Mouse (Mus musculus) kidney, adult 8-10 months (tissue): ENCODE data around the gene Hist1h3e.
A peak's percentile ranks its signal among the peaks of the same experiment; 100 is the strongest.

Experiments used
- DNase-seq, 2 experiments: peaks; one replicate each; pipeline ENCODE4 v3.0.0; 2022

The Hist1h3e gene

DNA sequence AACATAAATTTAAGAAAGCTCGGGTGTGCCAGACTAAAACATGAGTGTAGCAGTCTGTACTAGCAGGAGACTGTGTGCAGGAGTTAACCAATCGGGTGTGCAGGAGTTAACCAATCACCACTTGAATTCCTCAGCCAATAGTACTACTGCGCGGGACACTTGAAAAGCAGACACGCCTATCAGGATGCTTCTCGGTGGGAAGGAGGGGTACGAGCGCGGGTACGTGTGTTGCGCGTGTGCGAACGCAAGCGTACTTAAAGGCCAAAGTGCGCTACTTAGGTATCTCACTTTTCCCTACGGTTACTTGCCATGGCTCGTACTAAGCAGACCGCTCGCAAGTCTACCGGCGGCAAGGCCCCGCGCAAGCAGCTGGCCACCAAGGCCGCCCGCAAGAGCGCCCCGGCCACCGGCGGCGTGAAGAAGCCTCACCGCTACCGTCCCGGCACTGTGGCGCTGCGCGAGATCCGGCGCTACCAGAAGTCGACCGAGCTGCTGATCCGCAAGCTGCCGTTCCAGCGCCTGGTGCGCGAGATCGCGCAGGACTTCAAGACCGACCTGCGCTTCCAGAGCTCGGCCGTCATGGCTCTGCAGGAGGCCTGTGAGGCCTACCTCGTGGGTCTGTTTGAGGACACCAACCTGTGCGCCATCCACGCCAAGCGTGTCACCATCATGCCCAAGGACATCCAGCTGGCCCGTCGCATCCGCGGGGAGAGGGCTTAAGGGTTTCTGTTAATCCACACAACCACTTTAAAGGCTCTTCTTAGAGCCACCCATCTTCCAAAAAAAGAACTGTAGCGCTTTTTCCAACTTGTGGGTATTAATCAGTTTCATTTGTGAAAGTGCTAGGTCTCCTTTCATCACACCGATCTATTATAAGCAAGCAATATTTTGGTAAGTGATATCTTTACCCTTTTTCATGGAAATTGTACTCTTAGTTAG, 26.8 kb downstream of the Hist1h3e start, which contains the start of gene Hist1h3g:
Gene Hist1h3g (plus strand): TSS at position 286 of the 939 bp plus-strand sequence.
- peak; percentile 81 for DNase-seq

DNA sequence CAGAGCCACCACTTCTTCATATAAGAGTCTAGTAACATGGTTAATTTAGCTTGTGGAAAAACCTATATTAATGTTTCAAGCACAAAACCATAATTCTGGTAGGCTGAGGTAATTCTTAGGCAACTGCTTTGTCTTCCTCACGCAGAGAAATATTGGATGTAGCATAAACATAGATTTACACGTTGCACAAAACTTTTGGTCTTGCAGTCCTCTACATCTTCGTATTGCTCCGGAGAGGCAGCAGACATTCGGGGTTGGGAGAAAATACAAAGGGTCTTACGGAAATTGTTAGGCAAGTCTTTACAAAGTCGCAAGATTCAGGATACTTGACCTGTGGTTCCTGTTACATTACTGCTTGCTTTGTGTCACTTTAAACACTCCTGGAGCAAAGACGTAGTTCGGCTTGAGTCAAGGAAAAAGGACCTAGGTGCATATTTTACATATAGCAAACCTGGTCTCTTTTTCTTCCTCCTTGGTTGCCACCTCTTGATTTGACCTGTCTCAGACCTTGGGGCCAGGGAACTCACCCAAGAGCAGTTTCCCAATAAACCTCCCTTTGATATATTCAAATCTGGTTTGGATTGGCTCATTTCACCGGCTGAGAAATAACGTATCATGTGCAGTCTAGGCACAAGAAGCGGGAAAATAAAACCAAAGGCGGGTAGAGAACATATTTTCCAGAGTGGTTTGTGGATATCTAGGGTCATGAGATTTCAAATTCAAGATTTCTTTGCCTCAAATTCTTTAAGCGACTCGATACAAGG, 27.6 kb downstream of the Hist1h3e start:
- no peak for DNase-seq

DNA sequence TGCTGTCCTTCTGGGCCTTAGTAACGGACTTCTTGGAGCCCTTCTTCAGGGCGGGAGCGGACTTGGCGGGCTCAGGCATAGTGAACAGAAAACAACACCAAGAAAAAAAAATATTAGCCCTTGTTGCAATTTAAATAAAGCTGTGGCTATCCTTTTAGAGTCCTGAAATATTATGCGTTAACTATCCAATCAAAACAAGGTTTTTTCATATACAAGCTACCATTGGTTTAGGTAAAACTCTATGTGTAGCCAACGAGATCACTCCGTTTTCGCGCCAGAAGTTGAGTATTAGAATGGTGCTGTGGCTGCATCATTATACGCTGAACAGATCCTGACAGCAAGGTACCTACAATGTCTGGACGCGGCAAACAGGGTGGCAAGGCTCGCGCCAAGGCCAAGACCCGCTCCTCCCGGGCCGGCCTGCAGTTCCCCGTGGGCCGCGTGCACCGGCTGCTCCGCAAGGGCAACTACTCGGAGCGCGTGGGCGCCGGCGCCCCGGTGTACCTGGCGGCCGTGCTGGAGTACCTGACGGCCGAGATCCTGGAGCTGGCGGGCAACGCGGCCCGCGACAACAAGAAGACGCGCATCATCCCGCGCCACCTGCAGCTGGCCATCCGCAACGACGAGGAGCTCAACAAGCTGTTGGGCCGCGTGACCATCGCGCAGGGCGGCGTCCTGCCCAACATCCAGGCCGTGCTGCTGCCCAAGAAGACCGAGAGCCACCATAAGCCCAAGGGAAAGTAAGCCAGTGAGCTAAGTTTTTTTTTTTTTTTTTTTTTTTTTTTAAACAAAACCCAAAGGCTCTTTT, 28.4 kb downstream of the Hist1h3e start, which contains the start of gene Hist1h2af:
Gene Hist1h2af (plus strand): TSS at position 347 of the 808 bp plus-strand sequence.
- peak in 1 of 2 experiments; percentile 51 for DNase-seq

DNA sequence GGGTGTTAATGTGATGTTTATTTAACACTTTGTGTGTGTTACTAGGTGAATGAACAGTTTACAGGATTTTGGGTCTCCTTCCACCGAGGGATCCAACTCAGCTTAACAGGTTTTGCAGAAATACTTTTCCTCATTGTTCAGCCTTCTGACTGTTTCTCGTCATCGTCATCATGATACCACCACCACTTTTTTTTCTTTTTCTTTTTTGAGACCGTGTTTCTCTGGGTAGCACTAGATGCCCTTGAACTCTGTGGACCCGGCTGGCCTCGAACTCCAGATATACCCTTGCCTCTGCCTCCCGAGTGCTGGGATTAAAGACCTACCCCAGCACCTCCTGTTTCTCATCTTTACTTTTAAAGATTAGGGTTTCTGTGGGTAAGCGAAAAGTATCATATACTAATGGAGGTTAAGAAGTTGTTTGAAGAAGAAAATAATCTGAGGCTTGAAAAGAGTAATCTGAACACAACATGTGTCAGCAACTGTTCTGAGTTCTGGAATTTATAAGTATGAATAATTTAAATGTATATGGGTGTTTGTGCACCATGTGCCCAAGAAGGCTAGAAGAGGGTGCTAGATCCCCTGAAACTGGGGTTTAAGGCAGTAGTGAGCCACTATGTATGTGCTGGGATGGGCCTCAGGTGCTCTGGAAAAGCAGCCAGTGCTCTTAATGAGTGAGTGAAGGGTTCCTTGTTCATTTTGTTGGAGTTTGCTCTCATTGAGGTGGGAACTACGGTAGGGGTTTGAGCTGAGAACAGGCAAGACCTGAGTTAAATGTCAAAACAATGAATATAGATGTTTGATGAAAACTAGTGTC, 29.7 kb downstream of the Hist1h3e start:
- DNase-seq: no peak

DNA sequence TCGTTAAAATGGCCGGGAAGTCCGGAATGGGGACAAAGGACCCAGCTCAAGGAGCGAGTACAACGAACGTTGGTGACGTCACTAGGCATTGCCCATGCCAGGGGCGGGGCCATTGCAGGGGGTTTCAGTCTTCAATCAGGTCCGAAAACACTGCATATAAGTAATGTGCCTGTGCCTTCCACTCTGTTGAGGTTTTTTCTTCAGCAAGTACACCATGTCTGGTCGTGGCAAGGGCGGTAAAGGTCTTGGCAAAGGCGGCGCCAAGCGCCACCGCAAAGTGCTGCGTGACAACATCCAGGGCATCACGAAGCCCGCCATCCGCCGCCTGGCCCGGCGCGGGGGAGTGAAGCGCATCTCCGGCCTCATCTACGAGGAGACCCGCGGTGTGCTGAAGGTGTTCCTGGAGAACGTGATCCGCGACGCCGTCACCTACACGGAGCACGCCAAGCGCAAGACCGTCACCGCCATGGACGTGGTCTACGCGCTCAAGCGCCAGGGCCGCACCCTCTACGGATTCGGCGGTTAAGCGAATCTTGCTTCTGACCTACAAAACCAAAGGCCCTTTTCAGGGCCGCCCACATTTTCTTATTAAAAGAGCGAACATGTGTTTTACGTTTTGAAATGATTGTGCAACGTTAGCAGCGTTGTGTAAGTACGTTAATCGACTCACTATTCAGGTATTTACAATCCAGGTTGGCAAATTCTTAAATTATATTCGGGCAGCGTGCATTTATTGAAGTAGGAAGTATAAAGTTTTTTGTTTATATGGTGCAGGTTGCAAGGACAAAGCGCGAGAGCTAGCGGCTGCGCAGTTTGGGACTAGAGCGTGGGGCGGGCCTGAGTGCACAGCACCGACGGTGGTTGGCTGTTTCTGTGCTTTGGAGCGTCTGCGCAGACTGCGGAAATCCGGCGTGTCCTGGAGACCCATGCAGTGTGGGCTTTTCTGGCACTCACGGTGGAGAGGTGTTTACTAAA, 31.0 kb downstream of the Hist1h3e start, which contains the start of gene Hist1h4h:
Gene Hist1h4h (plus strand): TSS at position 150 of the 975 bp plus-strand sequence.
- peak; percentile 95 to 97 for DNase-seq

DNA sequence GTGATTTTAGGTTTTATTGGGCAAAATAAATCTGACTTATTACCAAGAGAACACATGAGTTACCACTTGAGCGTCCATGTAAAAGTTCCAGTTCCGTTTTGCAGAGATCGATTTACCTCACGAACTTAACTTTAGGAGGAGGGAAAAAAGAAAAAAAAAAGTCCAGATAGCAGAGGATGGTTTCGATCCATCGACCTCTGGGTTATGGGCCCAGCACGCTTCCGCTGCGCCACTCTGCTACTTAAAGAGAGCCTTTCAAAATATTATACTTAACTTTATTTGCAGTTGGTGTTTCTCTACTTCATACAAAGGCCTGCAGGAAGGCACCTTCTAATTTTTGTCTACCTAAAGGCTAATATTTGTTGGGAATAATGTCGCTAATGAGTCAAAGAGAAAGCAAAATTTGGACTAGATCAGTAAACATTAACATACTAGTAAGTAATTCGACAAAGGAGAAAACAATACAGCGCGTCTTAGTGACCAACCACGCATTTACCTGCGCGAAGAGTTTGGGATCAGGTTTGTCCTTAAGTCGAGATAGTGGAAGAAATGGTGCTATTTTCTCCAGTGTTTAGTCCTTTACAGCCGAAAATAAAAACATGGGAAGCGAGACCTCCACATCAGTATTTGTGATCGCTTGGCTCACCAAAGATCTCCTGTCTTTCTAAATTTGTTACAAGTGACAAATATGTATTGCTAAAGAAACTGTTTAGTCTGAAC, 31.8 kb downstream of the Hist1h3e start:
- peak; percentile 45 to 66 for DNase-seq

DNA sequence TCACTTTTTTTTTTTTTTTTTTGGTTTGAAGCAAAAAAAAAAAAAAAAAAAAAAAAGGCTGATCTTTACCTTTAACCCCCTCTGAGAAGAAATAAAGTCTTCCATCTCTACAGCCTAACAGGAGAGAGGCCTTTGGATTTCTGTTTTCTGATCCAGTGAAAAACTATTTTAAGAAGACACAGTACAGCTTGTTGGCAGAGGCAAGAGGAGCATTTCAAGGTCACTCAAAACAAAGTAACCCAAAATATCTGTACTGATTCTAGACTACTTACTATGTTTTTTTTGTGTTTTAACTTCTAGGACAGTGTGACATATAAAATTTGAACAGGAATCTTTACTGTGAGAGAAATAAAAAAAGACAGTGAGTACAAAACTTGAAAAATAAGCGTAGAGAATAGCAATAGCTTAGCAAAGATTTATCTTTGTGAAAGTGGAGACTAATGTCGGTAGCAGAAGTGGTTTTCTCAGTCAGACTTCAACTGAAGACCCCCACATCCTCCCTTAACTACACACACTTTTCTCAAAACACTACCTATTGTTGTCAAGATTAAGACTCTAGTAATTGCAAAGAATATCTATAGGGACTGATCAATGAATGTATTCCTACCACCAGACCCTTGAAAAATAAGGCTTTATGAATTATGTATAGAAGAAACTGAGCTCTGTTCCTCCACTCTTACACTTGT, 32.5 kb downstream of the Hist1h3e start:
- no peak for DNase-seq

DNA sequence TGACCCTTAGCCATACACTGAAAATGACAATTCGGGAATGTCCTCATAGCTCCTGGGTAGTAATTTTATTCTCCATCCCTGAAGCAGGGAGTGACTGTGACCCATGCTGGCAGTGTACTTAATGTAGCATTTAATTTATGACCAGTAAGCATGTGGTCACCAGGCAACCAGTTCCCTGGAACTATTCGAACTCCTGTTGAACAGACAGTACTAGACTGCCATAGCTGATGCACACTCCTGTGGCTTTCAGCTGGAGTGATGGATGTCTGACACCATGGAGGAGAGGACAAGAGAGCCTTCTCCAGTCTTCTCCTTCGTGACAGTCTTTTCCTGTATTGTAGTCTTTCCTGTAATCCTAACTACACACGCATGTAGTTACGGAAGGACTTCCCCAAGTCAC, 33.2 kb downstream of the Hist1h3e start:
- DNase-seq: no peak

DNA sequence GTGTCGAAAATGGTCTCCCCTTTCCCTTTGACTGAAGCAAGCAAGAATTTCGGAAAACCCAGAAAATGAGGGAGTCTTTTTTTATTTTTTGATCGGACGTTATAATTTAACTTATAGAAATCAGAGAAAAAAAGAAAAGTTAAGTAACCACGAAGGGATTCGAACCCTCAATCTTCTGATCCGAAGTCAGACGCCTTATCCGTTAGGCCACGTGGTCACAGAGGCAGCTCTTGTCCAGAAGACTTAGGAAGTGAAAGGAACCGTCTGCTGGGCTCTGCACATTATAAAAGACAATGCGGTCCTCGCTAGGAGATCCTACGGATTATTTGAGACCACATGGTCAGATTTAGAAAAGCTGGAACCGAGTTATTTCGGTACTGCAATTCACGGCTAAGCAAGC, 35.9 kb downstream of the Hist1h3e start:
- DNase-seq: peak; percentile 82 to 92

DNA sequence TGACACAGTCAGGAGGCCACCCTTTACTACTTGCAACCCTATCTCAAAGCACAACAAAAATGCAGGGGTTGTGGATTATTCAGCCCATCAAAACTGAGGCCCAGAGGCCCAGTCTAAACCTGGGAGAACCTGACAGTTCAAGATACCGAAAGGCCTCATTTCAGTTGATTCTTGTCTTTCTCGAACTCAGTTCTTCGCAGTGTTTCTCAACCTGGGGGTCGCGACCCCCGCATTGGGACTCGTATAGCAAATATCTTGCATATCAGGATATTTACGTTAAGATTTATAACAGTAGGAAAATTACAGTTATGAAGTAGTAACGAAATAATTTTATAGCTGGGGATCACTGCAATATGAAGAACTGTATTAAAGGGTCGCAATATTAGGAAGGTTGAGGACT, 36.3 kb downstream of the Hist1h3e start:
- no peak for DNase-seq

DNA sequence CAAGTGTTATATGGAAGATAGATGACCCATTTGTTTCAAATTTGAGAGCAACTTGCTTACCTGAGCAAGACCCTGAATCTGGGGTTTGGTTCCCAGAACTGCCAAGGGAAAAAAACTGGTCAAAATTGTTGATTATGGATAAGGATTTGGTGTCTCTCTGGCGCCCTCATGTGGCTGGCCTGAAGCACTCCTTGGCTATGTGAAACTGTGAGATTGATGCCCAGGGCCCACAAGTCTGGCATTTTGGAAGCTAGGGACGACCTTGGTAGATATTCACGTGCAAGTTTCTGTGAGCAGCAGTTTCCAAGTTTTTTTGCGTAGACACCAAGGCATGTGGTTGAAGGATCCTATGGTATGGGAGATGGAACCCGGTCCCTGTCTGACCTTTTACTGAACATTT, 37.5 kb downstream of the Hist1h3e start:
- DNase-seq: peak; percentile 47 to 49

DNA sequence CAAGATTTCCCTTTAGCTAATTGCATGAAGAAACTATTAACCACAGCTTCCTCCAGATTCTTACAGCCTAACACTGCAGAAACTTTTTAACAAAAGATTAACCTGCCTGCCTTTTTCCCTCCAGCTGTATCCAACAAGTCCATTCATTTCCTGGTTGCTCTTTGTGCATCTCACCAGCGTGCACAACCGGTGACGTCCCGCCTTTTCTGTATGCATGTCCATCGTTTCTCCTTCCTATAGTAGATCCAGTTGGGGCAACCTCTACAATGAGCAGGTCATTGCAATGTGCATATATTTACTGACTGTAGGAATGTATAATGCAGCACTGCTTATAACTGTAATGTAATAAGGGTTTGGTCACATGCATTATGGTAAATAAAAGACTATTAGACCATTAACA, 38.2 kb downstream of the Hist1h3e start:
- no peak for DNase-seq

DNA sequence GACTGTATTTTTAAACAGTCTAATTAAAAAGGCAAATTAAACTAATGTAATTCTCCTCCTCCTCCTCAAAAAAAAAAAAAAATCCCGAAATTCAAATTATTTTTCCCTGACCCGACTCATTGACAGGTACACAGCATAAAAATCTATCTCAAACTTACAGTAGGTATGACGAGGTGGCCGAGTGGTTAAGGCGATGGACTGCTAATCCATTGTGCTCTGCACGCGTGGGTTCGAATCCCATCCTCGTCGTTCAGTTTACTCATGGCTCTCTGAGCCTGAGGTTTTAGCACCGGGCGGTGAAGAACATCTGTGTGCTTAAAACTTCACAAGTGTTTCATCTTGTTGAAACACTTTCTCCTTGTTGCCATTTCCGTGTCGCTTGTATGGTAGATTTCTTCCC, 40.5 kb downstream of the Hist1h3e start:
- peak; percentile 52 to 87 for DNase-seq

DNA sequence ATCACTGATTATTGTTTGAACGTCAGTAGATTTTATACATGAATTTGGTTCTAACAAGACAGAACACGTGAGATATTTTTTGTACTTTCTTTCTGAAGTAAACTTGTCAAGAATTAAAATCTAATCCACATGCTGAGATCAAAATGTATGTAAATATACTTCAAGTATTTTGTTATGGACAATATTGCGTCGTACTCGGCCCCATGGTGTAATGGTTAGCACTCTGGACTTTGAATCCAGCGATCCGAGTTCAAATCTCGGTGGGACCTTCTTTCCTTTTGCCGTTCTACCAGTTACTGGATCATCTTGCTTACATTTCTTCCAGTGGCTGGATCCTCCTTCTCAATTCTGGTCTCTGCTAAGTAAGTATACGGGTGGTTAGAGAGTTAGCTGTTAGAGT, 42.8 kb downstream of the Hist1h3e start:
- DNase-seq: peak; percentile 70 to 85

DNA sequence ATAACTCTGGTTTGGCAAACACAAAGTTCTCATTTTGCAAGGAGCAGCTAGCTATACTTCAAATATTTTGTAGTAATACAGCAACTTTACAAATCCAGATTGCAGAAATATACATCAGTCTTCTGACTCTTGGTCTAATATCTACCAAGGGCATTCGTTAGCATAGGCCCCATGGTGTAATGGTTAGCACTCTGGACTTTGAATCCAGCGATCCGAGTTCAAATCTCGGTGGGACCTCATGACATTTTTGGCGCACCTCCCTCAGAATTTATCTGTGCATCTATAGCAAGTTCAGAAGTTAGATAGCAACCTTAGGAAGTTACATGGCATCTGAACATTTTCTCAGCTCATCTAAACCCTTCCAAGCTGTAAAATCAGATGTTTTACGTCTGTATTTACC, 43.3 kb downstream of the Hist1h3e start:
- peak; percentile 69 to 86 for DNase-seq

DNA sequence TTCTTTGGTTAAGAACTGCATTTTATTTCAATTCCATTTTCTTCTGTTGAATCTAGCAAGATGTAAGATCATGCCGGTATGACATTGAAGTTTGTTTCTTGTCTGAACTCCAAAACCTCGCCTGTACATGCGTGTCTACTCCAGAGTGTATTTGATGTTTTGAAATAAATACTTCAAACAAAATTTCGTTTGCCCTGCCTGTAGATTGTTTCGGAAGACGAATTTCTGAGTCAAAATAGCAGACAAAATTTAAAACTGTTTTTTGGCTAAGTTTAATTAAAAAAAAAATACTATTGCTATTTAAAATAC, 43.9 kb downstream of the Hist1h3e start:
- DNase-seq: no peak

DNA sequence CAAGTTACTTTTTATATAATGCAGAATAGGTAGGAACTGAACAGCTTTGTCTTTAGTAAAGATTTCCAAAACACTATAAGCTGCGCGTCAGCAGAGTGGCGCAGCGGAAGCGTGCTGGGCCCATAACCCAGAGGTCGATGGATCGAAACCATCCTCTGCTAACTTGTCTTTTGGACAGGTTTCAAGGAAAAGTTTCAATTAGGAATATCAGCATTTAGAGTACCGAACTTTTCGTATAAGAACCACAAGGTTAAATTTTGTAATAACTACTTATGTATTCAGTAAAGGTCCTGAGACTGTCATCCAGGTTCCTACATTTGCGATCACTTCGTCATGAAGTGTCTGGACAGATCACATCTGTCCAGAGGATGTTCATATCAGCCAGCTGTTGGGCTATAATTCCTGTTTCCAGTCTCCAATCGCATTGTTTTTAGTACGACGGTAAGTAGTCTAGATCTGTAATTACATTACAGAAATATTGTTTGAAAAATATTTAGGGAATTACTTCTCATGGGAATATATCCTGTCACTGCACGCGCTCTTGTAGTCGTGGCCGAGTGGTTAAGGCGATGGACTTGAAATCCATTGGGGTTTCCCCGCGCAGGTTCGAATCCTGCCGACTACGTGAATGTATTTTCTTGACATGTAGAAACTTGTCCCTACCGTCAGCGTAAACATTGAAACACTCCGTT, 44.4 kb downstream of the Hist1h3e start:
- peak; percentile 87 to 95 for DNase-seq

DNA sequence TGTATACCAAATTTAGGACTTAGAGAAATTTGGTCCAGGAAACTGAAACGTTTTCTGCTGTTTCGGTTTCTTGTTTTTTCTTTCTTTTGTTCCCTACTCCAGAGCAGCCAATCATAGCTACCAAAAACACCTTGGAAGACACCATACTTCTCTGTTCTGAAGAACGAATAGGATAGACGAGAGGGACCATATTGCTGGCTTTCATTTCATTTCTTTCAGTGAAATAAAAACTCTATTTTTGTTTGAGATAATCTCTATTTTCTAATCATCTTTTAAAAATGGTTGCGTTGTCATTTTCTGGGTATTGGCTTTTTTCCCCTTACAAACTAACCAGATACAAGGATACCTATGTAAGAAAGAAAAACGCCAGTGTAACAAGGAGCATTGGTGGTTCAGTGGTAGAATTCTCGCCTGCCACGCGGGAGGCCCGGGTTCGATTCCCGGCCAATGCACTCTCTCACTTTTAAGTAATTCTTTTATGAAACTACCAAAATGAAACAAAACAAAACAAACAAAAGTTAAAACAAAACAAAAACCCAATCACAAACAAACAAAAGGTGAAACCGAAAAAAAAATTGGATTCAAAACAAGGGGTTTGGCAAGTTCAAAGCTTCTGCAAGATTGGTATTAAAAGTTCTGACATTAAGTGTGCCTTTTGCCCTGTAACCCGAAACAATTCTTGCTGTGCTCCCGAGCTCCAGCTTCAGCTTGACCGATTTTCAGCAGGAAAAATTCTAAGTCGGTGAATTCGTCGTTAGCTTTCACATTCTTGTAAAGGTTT, 45.2 kb downstream of the Hist1h3e start:
- DNase-seq: peak; percentile 67 to 86
